Mouse (Mus musculus): ENCODE results near the gene Gpr4. TPM values are rescaled to one million over a fixed set of nuclear protein-coding genes. Genes with fewer than 3 reads are reported as not detected.

Gene Gpr4
- total and polyA plus RNA-seq, 2 experiments from 2014 or later, result 3.6 to 10.6 TPM

GRCm38 (mm10) chr7:19268993-19269681 is 56.8 kb downstream of the Gpr4 start:
- DNase-seq (ENCODE audit: low spot score) (peak; percentile 34), ATAC-seq (ENCODE audit: insufficient read depth, low read depth) (0 out of 2 replicates have a peak, but pooled peaks have one; percentile 6)
- Histone ChIP-seq H3K9me3 (replicated peaks; ENCODE audit: control insufficient read depth, low read length) (no peaks in the 10 kb centered on the region), H3K4me2 (ENCODE audit: low read depth, low read length) (peak overlapping the region; percentile 100), H3K9ac (replicated peaks; ENCODE audit: low read depth, low read length) (peak overlapping the region; percentile 84), H3K27ac (ENCODE audit: low read depth) (peak overlapping the region; percentile 96), H3K36me3 (replicated peaks; ENCODE audit: control insufficient read depth, insufficient read depth, low read length) (peaks cover 21% of the 10 kb centered on the region), H3K4me1 (ENCODE audit: control insufficient read depth, insufficient read depth) (peaks cover 44% of the 10 kb centered on the region), H3K27me3 (ENCODE audit: control insufficient read depth, insufficient read depth, low read length) (no peaks in the 10 kb centered on the region), H3K4me3 (ENCODE audit: low read depth, low read length) (peak overlapping the region; percentile 99)
- no peak for TF ChIP-seq CTCF (IDR thresholded peaks at IDR 0.05; ENCODE audit: low read depth)
- no peak for TF ChIP-seq EP300 (IDR thresholded peaks at IDR 0.05; ENCODE audit: low read depth)
- WGBS, result 35% methylated on average over 10 of the region's 10 CpGs

DNA sequence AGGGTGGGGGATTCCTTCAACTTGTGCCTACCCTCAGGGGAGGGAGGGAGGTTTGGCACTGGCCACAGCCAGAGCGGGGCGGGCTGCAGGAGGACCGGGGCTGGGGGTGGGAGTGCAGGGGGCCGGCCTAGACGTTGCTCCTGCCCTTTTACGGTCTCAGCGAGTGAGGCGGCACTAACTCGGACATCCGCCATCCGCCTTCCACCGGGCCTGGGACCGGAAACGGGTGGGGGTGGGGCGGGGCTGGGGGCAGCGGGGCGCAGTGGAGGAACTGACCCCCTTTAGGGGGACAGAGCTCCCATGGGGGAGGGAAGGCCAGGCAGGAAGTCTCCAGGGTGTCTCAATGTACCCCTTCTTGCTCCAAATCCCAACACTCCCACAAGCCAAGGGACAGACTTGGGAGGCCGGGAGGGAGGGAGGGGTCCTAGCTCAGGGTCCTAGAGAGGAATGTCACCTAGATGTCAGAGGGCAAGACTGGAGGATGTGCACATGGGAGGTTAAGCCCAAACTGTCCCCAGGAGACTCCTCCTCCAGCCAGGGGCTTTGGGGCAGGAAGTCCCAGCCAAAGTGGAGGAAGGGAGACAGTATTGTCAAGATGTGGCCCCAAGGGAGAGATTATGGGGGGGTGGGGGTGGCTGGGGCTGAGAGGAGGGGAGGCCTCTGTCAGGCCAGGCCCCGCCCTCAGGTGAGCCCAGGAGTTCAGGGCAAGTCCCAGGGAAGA is 57.5 kb downstream of the Gpr4 start:
- Histone ChIP-seq H3K9ac (replicated peaks; ENCODE audit: low read depth, low read length) (peak overlapping the region; percentile 84), H3K4me2 (ENCODE audit: low read depth, low read length) (peak overlapping the region; percentile 100), H3K27me3 (ENCODE audit: control insufficient read depth, insufficient read depth, low read length) (no peaks in the 10 kb centered on the region), H3K4me3 (ENCODE audit: low read depth, low read length) (peak overlapping the region; percentile 99), H3K36me3 (replicated peaks; ENCODE audit: control insufficient read depth, insufficient read depth, low read length) (peaks cover 14% of the 10 kb centered on the region; the same call in 1 of the 2 replicates), H3K9me3 (replicated peaks; ENCODE audit: control insufficient read depth, low read length) (no peaks in the 10 kb centered on the region), H3K4me1 (ENCODE audit: control insufficient read depth, insufficient read depth) (peaks cover 42% of the 10 kb centered on the region), H3K27ac (ENCODE audit: low read depth) (peak overlapping the region; percentile 96)
- ATAC-seq (ENCODE audit: insufficient read depth, low read depth) (peak; percentile 81), DNase-seq (ENCODE audit: low spot score) (peak; percentile 90)
- TF ChIP-seq CTCF (IDR thresholded peaks at IDR 0.05; ENCODE audit: low read depth) (no peak), EP300 (IDR thresholded peaks at IDR 0.05; ENCODE audit: low read depth) (no peak)
- under 1% methylated on average over 10 of the region's 19 CpGs for WGBS

- peak overlapping the region; percentile 96 for H3K27ac ChIP-seq (ENCODE audit: low read depth)
- peaks cover 34% of the 10 kb centered on the region for H3K4me1 ChIP-seq (ENCODE audit: control insufficient read depth, insufficient read depth)
- peak overlapping the region; percentile 84 for H3K9ac ChIP-seq (replicated peaks; ENCODE audit: low read depth, low read length)
- 0 out of 2 replicates have a peak, but pooled peaks cover 7% of the 10 kb centered on the region for H3K36me3 ChIP-seq (replicated peaks; ENCODE audit: control insufficient read depth, insufficient read depth, low read length)
- WGBS, result 0% methylated on average over 18 of the region's 21 CpGs
- H3K9me3 ChIP-seq (replicated peaks; ENCODE audit: control insufficient read depth, low read length), result no peaks in the 10 kb centered on the region
- peak overlapping the region; percentile 100 for H3K4me2 ChIP-seq (ENCODE audit: low read depth, low read length)
- ATAC-seq (ENCODE audit: insufficient read depth, low read depth) (no peak), DNase-seq (ENCODE audit: low spot score) (peak; percentile 19)
- peak overlapping the region; percentile 99 for H3K4me3 ChIP-seq (ENCODE audit: low read depth, low read length)
- no peak for TF ChIP-seq EP300 (IDR thresholded peaks at IDR 0.05; ENCODE audit: low read depth)
- TF ChIP-seq CTCF (IDR thresholded peaks at IDR 0.05; ENCODE audit: low read depth), result no peak
- H3K27me3 ChIP-seq (ENCODE audit: control insufficient read depth, insufficient read depth, low read length), result no peaks in the 10 kb centered on the region
Observed at GRCm38 (mm10) chr7:19270509-19271237, 58.3 kb downstream of the Gpr4 start.

DNA sequence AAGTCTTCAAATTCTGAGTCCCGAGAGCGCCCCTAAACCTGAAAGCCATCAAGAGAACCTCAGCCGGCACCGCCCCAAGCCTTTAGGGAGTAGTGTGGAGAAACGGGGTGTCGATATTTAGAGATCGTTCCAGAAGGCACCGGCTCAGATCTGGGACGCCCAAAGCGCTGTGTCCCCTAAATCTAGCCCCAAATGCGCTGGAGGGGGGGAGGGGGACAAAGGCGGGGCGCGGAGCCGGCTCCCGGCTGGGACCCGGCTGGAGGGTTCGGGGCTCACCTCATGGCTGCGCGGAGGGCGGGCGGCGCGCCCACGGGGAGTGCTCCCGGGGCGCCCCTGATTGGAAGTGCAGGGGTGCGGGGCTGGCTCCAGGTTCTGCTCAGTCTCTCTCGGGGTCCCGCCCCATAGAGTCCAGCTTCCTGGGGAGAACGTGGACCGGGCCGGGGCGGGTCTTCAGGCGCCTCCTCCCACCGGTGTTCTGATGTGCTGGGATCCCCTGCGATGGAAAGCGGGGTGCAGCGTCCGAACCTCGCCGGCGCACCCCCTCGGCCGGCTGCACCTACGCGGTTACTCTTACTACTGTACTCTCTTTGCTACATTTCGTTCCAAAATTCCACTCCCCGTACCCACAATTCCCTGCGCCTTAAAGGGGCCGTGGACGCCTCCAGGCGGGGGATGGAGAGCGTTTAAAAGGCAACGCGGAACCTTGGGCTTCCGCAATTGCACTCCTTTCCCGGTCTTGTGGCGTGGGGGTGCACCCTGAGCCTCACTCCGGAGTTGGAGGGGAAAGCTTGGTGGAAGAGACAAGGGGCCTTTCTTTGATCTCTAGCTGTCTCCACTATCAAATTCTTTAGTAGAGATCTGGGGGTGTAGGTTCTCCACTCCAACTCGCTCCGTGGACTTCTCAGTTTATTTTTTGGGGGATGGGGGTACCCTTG is 59.2 kb downstream of the Gpr4 start, which contains the start of gene Vasp:
Vasp (minus strand) TSS at position 580 of the 935 bp plus-strand sequence.
- Histone ChIP-seq H3K9me3 (replicated peaks; ENCODE audit: control insufficient read depth, low read length) (no peaks in the 10 kb centered on the region), H3K4me1 (ENCODE audit: control insufficient read depth, insufficient read depth) (peaks cover 26% of the 10 kb centered on the region), H3K27ac (ENCODE audit: low read depth) (peak within 1 kb of the TSS; percentile 96), H3K9ac (replicated peaks; ENCODE audit: low read depth, low read length) (peak within 1 kb of the TSS; percentile 84), H3K4me2 (ENCODE audit: low read depth, low read length) (peak within 1 kb of the TSS; percentile 100), H3K27me3 (ENCODE audit: control insufficient read depth, insufficient read depth, low read length) (no peaks in the 10 kb centered on the region), H3K4me3 (ENCODE audit: low read depth, low read length) (peak within 1 kb of the TSS; percentile 99), H3K36me3 (replicated peaks; ENCODE audit: control insufficient read depth, insufficient read depth, low read length) (0 out of 2 replicates have a peak, but pooled peaks cover 7% of the 10 kb centered on the region)
- DNase-seq (ENCODE audit: low spot score) (peak; percentile 83), ATAC-seq (ENCODE audit: insufficient read depth, low read depth) (peak; percentile 59)
- under 1% methylated on average over 60 of the region's 62 CpGs for WGBS
- TF ChIP-seq EP300 (IDR thresholded peaks at IDR 0.05; ENCODE audit: low read depth), result no peak
